Mouse (Mus musculus) frontal cortex, adult 2 months (tissue): ENCODE measurements around the gene Btbd9. TPM values are rescaled to one million over a fixed set of nuclear protein-coding genes. Genes with fewer than 3 reads are reported as not detected.

Experiments
- DNase-seq, 2 experiments: peaks; one replicate each; pipeline ENCODE4 v3.0.0; 2022; ENCODE audit warnings: low spot score in 1 of 2; ENCODE audit errors: extremely low spot score in 1 of 2
- polyA plus RNA-seq: library from polyadenylated mRNA; depleted of rRNA; stranded (reverse); fragments of >200 nt; gene quantifications from 2 replicates; pipeline ENCODE4 v1.2.3, GENCODE M21; 2012

The Btbd9 gene
- polyA plus RNA-seq, 1 experiment = 41.6 TPM

- no peak for DNase-seq
Measured at GRCm38 (mm10) chr17:30460727-30461349, 115.5 kb downstream of the Btbd9 start.

- no peak for DNase-seq
Measured at GRCm38 (mm10) chr17:30459706-30460105, 116.6 kb downstream of the Btbd9 start.

- no peak for DNase-seq
Measured at GRCm38 (mm10) chr17:30458926-30459325, 117.4 kb downstream of the Btbd9 start.

- no peak for DNase-seq
Measured at GRCm38 (mm10) chr17:30458301-30458700, 118.0 kb downstream of the Btbd9 start.

- peak in 1 of 2 experiments; percentile 57 for DNase-seq
Measured at GRCm38 (mm10) chr17:30457486-30457885, 118.8 kb downstream of the Btbd9 start.

- no peak for DNase-seq
Measured at GRCm38 (mm10) chr17:30456293-30456692, 120.0 kb downstream of the Btbd9 start.

- DNase-seq = peak in 1 of 2 experiments; percentile 92
Measured at GRCm38 (mm10) chr17:30454862-30455243, 121.4 kb downstream of the Btbd9 start.

- no peak for DNase-seq
Measured at GRCm38 (mm10) chr17:30454155-30454861, 122.0 kb downstream of the Btbd9 start.

GRCm38 (mm10) chr17:30453272-30453671 is 123.0 kb downstream of the Btbd9 start:
- peak in 1 of 2 experiments; percentile 46 for DNase-seq

- no peak for DNase-seq
Measured at GRCm38 (mm10) chr17:30452363-30452762, 123.9 kb downstream of the Btbd9 start.

- DNase-seq = no peak
Measured at GRCm38 (mm10) chr17:30448562-30448961, 127.7 kb downstream of the Btbd9 start.

- DNase-seq = no peak
Measured at GRCm38 (mm10) chr17:30445805-30446441, 130.4 kb downstream of the Btbd9 start.

GRCm38 (mm10) chr17:30439702-30440101 is 136.6 kb downstream of the Btbd9 start:
- no peak for DNase-seq

- DNase-seq = no peak
Measured at GRCm38 (mm10) chr17:30438786-30439185, 137.5 kb downstream of the Btbd9 start.

- DNase-seq = no peak
Measured at GRCm38 (mm10) chr17:30436021-30436461, 140.2 kb downstream of the Btbd9 start.

- DNase-seq = no peak
Measured at GRCm38 (mm10) chr17:30435478-30435877, 140.8 kb downstream of the Btbd9 start.

- DNase-seq = no peak
Measured at GRCm38 (mm10) chr17:30432094-30432493, 144.2 kb downstream of the Btbd9 start.

- DNase-seq = no peak
Measured at GRCm38 (mm10) chr17:30430961-30431640, 145.2 kb downstream of the Btbd9 start.

- peak in 1 of 2 experiments; percentile 55 for DNase-seq
Measured at GRCm38 (mm10) chr17:30428661-30429060, 147.6 kb downstream of the Btbd9 start.

GRCm38 (mm10) chr17:30423256-30423852 is 152.9 kb downstream of the Btbd9 start:
- no peak for DNase-seq

GRCm38 (mm10) chr17:30422278-30422677 is 154.0 kb downstream of the Btbd9 start:
- no peak for DNase-seq
